Mouse (Mus musculus) MEL (cell line): ENCODE data around the gene Polr2i. TPM values are rescaled to one million over a fixed set of nuclear protein-coding genes. Genes with fewer than 3 reads are reported as not detected.

Experiments
- DNase-seq: peaks from one replicate; pipeline ENCODE4 v3.0.0; 2011; ENCODE audit warnings: low read depth, low spot score
- H3K27ac ChIP-seq: 2 replicates; pipeline ENCODE4 v1.5.1; 2012; ENCODE audit warnings: low read depth, mild to moderate bottlenecking, control low read depth, low read length, moderate library complexity; ENCODE audit not compliant: control insufficient read depth
- H3K27me3 ChIP-seq, 2 experiments: fragments of 150-350 bp in 1 of 2; sonication (generic) in 1 of 2; 2 replicates each; pipeline ENCODE4 v1.6.1; 2012; ENCODE audit warnings: low read length in 2 of 2, mild to moderate bottlenecking in 2 of 2, improper control_type of control experiment in 1 of 2, moderate library complexity in 1 of 2; ENCODE audit not compliant: insufficient read depth in 2 of 2, control insufficient read depth in 1 of 2
- H3K36me3 ChIP-seq, 2 experiments: 2 replicates each; pipeline ENCODE4 v1.6.1; 2012 to 2014; ENCODE audit warnings: low read length in 2 of 2, improper control_type of control experiment in 1 of 2, inconsistent platforms in 1 of 2, mild to moderate bottlenecking in 1 of 2; ENCODE audit not compliant: insufficient read depth in 2 of 2, control insufficient read depth in 1 of 2
- H3K4me1 ChIP-seq, 2 experiments: fragments of 150-350 bp in 1 of 2; sonication (generic) in 1 of 2; 2 replicates each; pipeline ENCODE4 v1.6.1; 2012; ENCODE audit warnings: low read length in 2 of 2, improper control_type of control experiment in 1 of 2, mild to moderate bottlenecking in 1 of 2; ENCODE audit not compliant: insufficient read depth in 2 of 2, control insufficient read depth in 1 of 2
- H3K4me3 ChIP-seq, 2 experiments: fragments of 150-350 bp in 1 of 2; sonication (generic) in 1 of 2; 2 replicates each; pipeline ENCODE4 v1.5.1; 2012; ENCODE audit warnings: low read depth in 2 of 2, low read length in 2 of 2, mild to moderate bottlenecking in 2 of 2, moderate library complexity in 2 of 2, control low read depth in 1 of 2, improper control_type of control experiment in 1 of 2; ENCODE audit not compliant: control insufficient read depth in 1 of 2, insufficient read depth in 1 of 2
- H3K79me2 ChIP-seq: 2 replicates; pipeline ENCODE4 v1.6.1; 2012; ENCODE audit warnings: mild to moderate bottlenecking, low read length, moderate library complexity; ENCODE audit not compliant: control insufficient read depth, poor library complexity, insufficient read depth
- H3K9ac ChIP-seq: 2 replicates; pipeline ENCODE4 v1.6.1; 2012; ENCODE audit warnings: low read depth, mild to moderate bottlenecking, control low read depth, low read length, moderate library complexity; ENCODE audit not compliant: control insufficient read depth, poor library complexity, severe bottlenecking
- H3K9me3 ChIP-seq: fragments of 150-350 bp; sonication (generic); replicated peaks from 2 replicates; pipeline ENCODE4 v1.6.1; 2012; ENCODE audit warnings: mild to moderate bottlenecking, low read length, improper control_type of control experiment, moderate library complexity; ENCODE audit not compliant: insufficient read depth
- CHD1 ChIP-seq: IDR thresholded peaks from 2 replicates; pipeline ENCODE4 v1.6.1; 2012; ENCODE audit warnings: low read depth, mild to moderate bottlenecking, inconsistent platforms, low read length, improper control_type of control experiment
- CTCF ChIP-seq, 3 experiments: IDR thresholded peaks in 2 of 3; conservative IDR thresholded peaks in 1 of 3; 2 replicates each; pipeline ENCODE4 v1.5.1; 2011 to 2012; ENCODE audit warnings: low read length in 3 of 3, low read depth in 2 of 3, mild to moderate bottlenecking in 2 of 3, improper control_type of control experiment in 1 of 3, inconsistent platforms in 1 of 3, mixed read lengths in 1 of 3, moderate library complexity in 1 of 3; ENCODE audit not compliant: control insufficient read depth in 1 of 3, insufficient read depth in 1 of 3, poor library complexity in 1 of 3, severe bottlenecking in 1 of 3
- ELF1 ChIP-seq: IDR thresholded peaks from 2 replicates; pipeline ENCODE4 v1.6.1; 2014; ENCODE audit warnings: low read depth, mild to moderate bottlenecking, inconsistent platforms, low read length, improper control_type of control experiment, moderate library complexity
- NRF1 ChIP-seq: IDR thresholded peaks from 2 replicates; pipeline ENCODE4 v1.6.1; 2014; ENCODE audit warnings: low read depth, mild to moderate bottlenecking, inconsistent platforms, low read length, improper control_type of control experiment, moderate library complexity; ENCODE audit not compliant: poor library complexity, insufficient read depth, severe bottlenecking
- RCOR1 ChIP-seq: IDR thresholded peaks from 2 replicates; pipeline ENCODE4 v1.6.1; 2012; ENCODE audit warnings: low read depth, mild to moderate bottlenecking, inconsistent platforms, low read length, improper control_type of control experiment
- SMC3 ChIP-seq: IDR thresholded peaks from 2 replicates; pipeline ENCODE4 v1.6.1; 2011; ENCODE audit warnings: low read depth, low read length, improper control_type of control experiment
- USF2 ChIP-seq, 2 experiments: IDR thresholded peaks; 2 replicates each; pipeline ENCODE4 v1.6.1; 2011 to 2012; ENCODE audit warnings: improper control_type of control experiment in 2 of 2, low read length in 2 of 2, borderline replicate concordance in 1 of 2, inconsistent platforms in 1 of 2, low read depth in 1 of 2, mild to moderate bottlenecking in 1 of 2; ENCODE audit not compliant: insufficient read depth in 1 of 2
- polyA plus RNA-seq, 2 experiments: library from polyadenylated mRNA; stranded (reverse) in 1 of 2; unstranded in 1 of 2; fragments of >175 nt in 1 of 2; fragments of >200 nt in 1 of 2; gene quantifications; 2 replicates each; pipeline versions ENCODE4 v1.2.1 to v1.2.4; 2012; ENCODE audit warnings: low replicate concordance in 2 of 2, low read depth in 1 of 2; ENCODE audit not compliant: insufficient read length in 2 of 2, insufficient read depth in 1 of 2, missing spikeins in 1 of 2
- total RNA-seq: library from RNA; depleted of rRNA; stranded (reverse); fragments of 300-350 nt; gene quantifications from 2 replicates; pipeline ENCODE4 v1.2.3, GENCODE M21; 2012

Polr2i gene
- total and polyA plus RNA-seq, 3 experiments: 118 to 128 TPM; not detected in 1

DNA sequence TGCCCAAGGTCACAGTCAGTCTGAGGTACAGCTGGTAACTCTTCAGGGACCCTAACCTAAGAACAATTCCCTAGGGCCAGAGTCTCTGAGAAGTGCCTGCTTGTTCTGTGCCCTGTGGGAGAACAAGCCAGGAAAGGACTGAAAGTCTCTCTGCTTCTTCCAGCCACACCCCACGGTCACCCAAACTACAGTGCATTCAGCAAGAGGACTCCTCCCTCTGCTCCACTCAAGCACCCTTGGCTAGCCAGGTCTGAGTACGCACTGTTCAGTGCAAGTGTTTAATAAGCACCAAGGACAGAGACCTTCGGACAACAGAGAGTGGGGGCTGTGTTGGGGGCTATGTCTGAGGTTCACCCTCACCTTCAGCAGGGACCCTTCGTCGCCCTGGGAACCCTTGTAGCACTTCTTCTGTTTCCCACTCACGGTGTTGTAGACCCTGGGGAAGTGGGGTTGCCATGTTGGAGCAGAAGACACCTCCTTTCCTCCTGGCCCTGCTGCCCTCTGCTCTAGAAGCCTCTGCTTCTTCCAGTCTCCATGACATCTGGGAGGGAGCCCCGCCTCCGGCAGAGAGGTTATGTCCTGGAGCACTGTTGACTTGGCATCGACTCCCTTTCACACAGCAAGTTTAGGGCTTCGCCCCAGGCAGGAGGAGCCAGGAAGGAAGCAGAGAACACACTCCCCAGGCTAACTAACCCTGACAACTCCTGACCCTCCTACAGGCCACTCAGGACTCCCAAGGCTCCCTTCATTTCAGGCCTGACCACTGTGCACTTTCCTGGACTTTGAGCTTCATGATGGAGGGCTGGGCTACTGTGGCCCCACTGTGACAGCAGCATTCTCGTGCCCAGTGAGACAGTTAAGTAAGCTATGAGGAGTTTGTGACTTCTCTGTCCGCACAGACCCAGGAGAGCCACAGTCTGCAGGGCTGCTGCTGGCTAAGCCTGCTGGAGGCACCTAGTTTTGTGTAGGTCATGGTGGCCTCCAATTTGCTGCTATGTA, 20.5 kb downstream of the Polr2i start:
- Histone ChIP-seq H3K36me3 (peaks cover 0 to 1% of the 10 kb centered on the region in 2 experiments; a peak in 2 of 4 replicates), H3K27me3 (no peaks in the 10 kb centered on the region), H3K4me3 (no peak overlapping the region), H3K9ac (no peak overlapping the region), H3K79me2 (no peaks in the 10 kb centered on the region), H3K27ac (no peak overlapping the region), H3K4me1 (no peaks in the 10 kb centered on the region), H3K9me3 (no peaks in the 10 kb centered on the region)
- TF ChIP-seq NRF1: no peak
- TF ChIP-seq CTCF (IDR thresholded peaks at IDR 0.05 in 2 of 3, conservative IDR thresholded peaks at IDR 0.05 in 1 of 3; ENCODE audit: control insufficient read depth in 1 of 3, insufficient read depth in 1 of 3, low read depth in 2 of 3, low read length in 3 of 3, poor library complexity in 1 of 3, severe bottlenecking in 1 of 3): no peak
- no peak for TF ChIP-seq ELF1
- TF ChIP-seq RCOR1: no peak
- DNase-seq: no peak

DNA sequence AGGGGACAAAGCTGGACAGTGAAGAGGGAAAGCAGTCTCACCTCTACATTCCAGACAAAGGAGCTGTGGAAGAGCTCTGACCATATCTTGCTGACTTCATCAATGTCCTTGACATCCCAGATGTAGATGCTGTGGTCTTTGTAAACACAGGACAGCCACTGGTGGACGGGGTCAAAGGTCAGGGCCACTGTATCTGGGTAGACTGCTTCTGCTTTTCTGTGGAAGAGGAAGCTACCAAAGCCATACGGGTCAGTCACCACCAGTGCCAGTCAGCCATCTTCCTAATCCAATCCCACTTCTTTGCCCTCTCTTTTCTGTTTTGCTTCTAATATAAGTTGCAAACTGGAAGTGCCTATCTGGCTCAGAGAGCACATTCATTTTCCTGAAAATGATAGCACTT, 33.3 kb downstream of the Polr2i start:
- H3K27ac ChIP-seq: no peak overlapping the region
- no peak overlapping the region for H3K9ac ChIP-seq
- H3K27me3 ChIP-seq: no peaks in the 10 kb centered on the region
- no peak overlapping the region for H3K4me3 ChIP-seq
- H3K36me3 ChIP-seq: no peaks in the 10 kb centered on the region
- H3K4me1 ChIP-seq: no peaks in the 10 kb centered on the region
- H3K79me2 ChIP-seq: no peaks in the 10 kb centered on the region
- DNase-seq: no peak
- no peak for TF ChIP-seq NRF1
- no peak for TF ChIP-seq SMC3
- TF ChIP-seq, all 39 proteins: peak for 0
- H3K9me3 ChIP-seq: no peaks in the 10 kb centered on the region

DNA sequence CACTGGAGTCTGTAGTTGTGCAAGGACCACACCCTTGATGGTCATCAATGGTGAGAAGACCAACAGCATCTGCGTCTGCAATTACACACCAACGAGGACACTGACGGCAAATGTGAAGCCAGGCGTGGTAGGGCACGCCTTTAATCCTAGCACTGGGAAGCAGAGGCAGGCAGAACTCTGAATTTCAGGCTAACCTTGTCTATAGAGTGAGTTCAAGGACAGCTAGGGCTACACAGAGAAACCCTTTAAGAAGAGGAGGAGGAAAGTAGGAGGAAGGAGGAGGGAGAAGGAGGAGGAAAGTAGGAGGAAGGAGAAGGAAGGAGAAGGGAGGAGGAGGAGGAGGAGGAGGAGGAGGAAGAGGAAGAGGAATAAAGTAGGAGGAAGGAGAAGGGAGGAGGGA, 33.8 kb downstream of the Polr2i start:
- Histone ChIP-seq H3K27ac (no peak overlapping the region), H3K4me3 (no peak overlapping the region), H3K36me3 (no peaks in the 10 kb centered on the region), H3K9ac (no peak overlapping the region), H3K4me1 (no peaks in the 10 kb centered on the region), H3K9me3 (no peaks in the 10 kb centered on the region), H3K79me2 (no peaks in the 10 kb centered on the region), H3K27me3 (no peaks in the 10 kb centered on the region)
- TF ChIP-seq USF2 (IDR thresholded peaks at IDR 0.05; ENCODE audit: borderline replicate concordance in 1 of 2, insufficient read depth in 1 of 2, low read depth in 1 of 2, low read length in 2 of 2) (no peak), CHD1 (no peak), CTCF (IDR thresholded peaks at IDR 0.05 in 2 of 3, conservative IDR thresholded peaks at IDR 0.05 in 1 of 3; ENCODE audit: control insufficient read depth in 1 of 3, insufficient read depth in 1 of 3, low read depth in 2 of 3, low read length in 3 of 3, poor library complexity in 1 of 3, severe bottlenecking in 1 of 3) (no peak)
- no peak for DNase-seq
